Mouse (Mus musculus): ENCODE measurements at regions not wholly inside any gene's neighbourhood (a gene's known extent, or its start where the extent isn't known, plus 50 kb on each side); places are given as distances from the start of the nearest gene placed in this dataset.

- Histone ChIP-seq H3K4me3 (ENCODE audit: insufficient read depth, low read depth, low read length) (no peak overlapping the region), H3K27ac (ENCODE audit: insufficient read depth, low read depth, low read length) (no peak overlapping the region), H3K4me1 (ENCODE audit: control insufficient read depth, insufficient read depth, low read length) (no peaks in the 10 kb centered on the region)
- TF ChIP-seq CTCF (IDR thresholded peaks at IDR 0.05; ENCODE audit: insufficient read depth, low read depth, low read length) (no peak), POLR2A (IDR thresholded peaks at IDR 0.05; ENCODE audit: insufficient read depth, low read depth, low read length) (no peak)
Measured at GRCm38 (mm10) chr14:17234898-17235297, 415.9 kb upstream of the Rarb start.

- WGBS = 88% methylated on average over 2 of the region's 2 CpGs
- Histone ChIP-seq H3K27ac (ENCODE audit: insufficient read depth, low read depth, low read length) (no peak overlapping the region), H3K4me1 (ENCODE audit: control insufficient read depth, insufficient read depth, low read length) (no peaks in the 10 kb centered on the region), H3K4me3 (ENCODE audit: insufficient read depth, low read depth, low read length) (no peak overlapping the region)
- TF ChIP-seq CTCF (IDR thresholded peaks at IDR 0.05; ENCODE audit: insufficient read depth, low read depth, low read length) (no peak), POLR2A (IDR thresholded peaks at IDR 0.05; ENCODE audit: insufficient read depth, low read depth, low read length) (no peak)
Measured at GRCm38 (mm10) chr14:17211502-17211901, 392.5 kb upstream of the Rarb start.

- Histone ChIP-seq H3K4me1 (ENCODE audit: control insufficient read depth, insufficient read depth, low read length) (no peaks in the 10 kb centered on the region), H3K27ac (ENCODE audit: insufficient read depth, low read depth, low read length) (no peak overlapping the region), H3K4me3 (ENCODE audit: insufficient read depth, low read depth, low read length) (no peak overlapping the region)
- TF ChIP-seq CTCF (IDR thresholded peaks at IDR 0.05; ENCODE audit: insufficient read depth, low read depth, low read length) = no peak
- no peak for TF ChIP-seq POLR2A (IDR thresholded peaks at IDR 0.05; ENCODE audit: insufficient read depth, low read depth, low read length)
- 37% methylated on average over 1 of the region's 1 CpGs for WGBS
Measured at GRCm38 (mm10) chr14:17205691-17206090, 386.7 kb upstream of the Rarb start.

GRCm38 (mm10) chr14:17203251-17204015 is 384.5 kb upstream of the Rarb start:
- no peak overlapping the region for H3K4me3 ChIP-seq (ENCODE audit: insufficient read depth, low read depth, low read length)
- 49% methylated on average over 1 of the region's 1 CpGs for WGBS

GRCm38 (mm10) chr14:17192953-17193352 is 374.0 kb upstream of the Rarb start:
- Histone ChIP-seq H3K4me1 (ENCODE audit: control insufficient read depth, insufficient read depth, low read length) (no peaks in the 10 kb centered on the region), H3K27ac (ENCODE audit: insufficient read depth, low read depth, low read length) (no peak overlapping the region), H3K4me3 (ENCODE audit: insufficient read depth, low read depth, low read length) (no peak overlapping the region)
- WGBS = 90% methylated on average over 2 of the region's 2 CpGs
- TF ChIP-seq CTCF (IDR thresholded peaks at IDR 0.05; ENCODE audit: insufficient read depth, low read depth, low read length) (no peak), POLR2A (IDR thresholded peaks at IDR 0.05; ENCODE audit: insufficient read depth, low read depth, low read length) (no peak)

More at GRCm38 (mm10) chr14:17203251-17204015, 384.5 kb upstream of the Rarb start:
- Histone ChIP-seq H3K4me1 (ENCODE audit: control insufficient read depth, insufficient read depth, low read length) (no peaks in the 10 kb centered on the region), H3K27ac (ENCODE audit: insufficient read depth, low read depth, low read length) (no peak overlapping the region)
- TF ChIP-seq CTCF (IDR thresholded peaks at IDR 0.05; ENCODE audit: insufficient read depth, low read depth, low read length) (no peak), POLR2A (IDR thresholded peaks at IDR 0.05; ENCODE audit: insufficient read depth, low read depth, low read length) (no peak)

- 16% methylated on average over 7 of the region's 7 CpGs for WGBS
- H3K4me3 ChIP-seq (ENCODE audit: insufficient read depth, low read depth, low read length) = no peak overlapping the region
- no peak for TF ChIP-seq CTCF (IDR thresholded peaks at IDR 0.05; ENCODE audit: insufficient read depth, low read depth, low read length)
- TF ChIP-seq POLR2A (IDR thresholded peaks at IDR 0.05; ENCODE audit: insufficient read depth, low read depth, low read length) = no peak
Measured at GRCm38 (mm10) chr14:17173218-17173617, 354.3 kb upstream of the Rarb start.

GRCm38 (mm10) chr14:17172330-17173110 is 353.6 kb upstream of the Rarb start:
- no peak overlapping the region for H3K27ac ChIP-seq (ENCODE audit: insufficient read depth, low read depth, low read length)
- peak overlapping the region; percentile 36 for H3K4me3 ChIP-seq (ENCODE audit: insufficient read depth, low read depth, low read length)
- peaks cover 8% of the 10 kb centered on the region for H3K4me1 ChIP-seq (ENCODE audit: control insufficient read depth, insufficient read depth, low read length)
- TF ChIP-seq POLR2A (IDR thresholded peaks at IDR 0.05; ENCODE audit: insufficient read depth, low read depth, low read length) = no peak
- 2% methylated on average over 35 of the region's 35 CpGs for WGBS

More at GRCm38 (mm10) chr14:17173218-17173617, 354.3 kb upstream of the Rarb start:
- no peak overlapping the region for H3K27ac ChIP-seq (ENCODE audit: insufficient read depth, low read depth, low read length)
- H3K4me1 ChIP-seq (ENCODE audit: control insufficient read depth, insufficient read depth, low read length) = peaks cover 8% of the 10 kb centered on the region

GRCm38 (mm10) chr14:17171896-17172295 is 352.9 kb upstream of the Rarb start:
- no peak overlapping the region for H3K27ac ChIP-seq (ENCODE audit: insufficient read depth, low read depth, low read length)
- WGBS = 53% methylated on average over 5 of the region's 5 CpGs
- peaks cover 8% of the 10 kb centered on the region for H3K4me1 ChIP-seq (ENCODE audit: control insufficient read depth, insufficient read depth, low read length)
- no peak overlapping the region for H3K4me3 ChIP-seq (ENCODE audit: insufficient read depth, low read depth, low read length)
- TF ChIP-seq POLR2A (IDR thresholded peaks at IDR 0.05; ENCODE audit: insufficient read depth, low read depth, low read length) (no peak), CTCF (IDR thresholded peaks at IDR 0.05; ENCODE audit: insufficient read depth, low read depth, low read length) (no peak)

GRCm38 (mm10) chr14:17158324-17158723 is 339.4 kb upstream of the Rarb start:
- Histone ChIP-seq H3K27ac (ENCODE audit: insufficient read depth, low read depth, low read length) (no peak overlapping the region), H3K4me3 (ENCODE audit: insufficient read depth, low read depth, low read length) (no peak overlapping the region), H3K4me1 (ENCODE audit: control insufficient read depth, insufficient read depth, low read length) (no peaks in the 10 kb centered on the region)
- WGBS = 89% methylated on average over 4 of the region's 4 CpGs
- TF ChIP-seq CTCF (IDR thresholded peaks at IDR 0.05; ENCODE audit: insufficient read depth, low read depth, low read length) (no peak), POLR2A (IDR thresholded peaks at IDR 0.05; ENCODE audit: insufficient read depth, low read depth, low read length) (no peak)
